Mouse (Mus musculus): ENCODE data around the gene Akap7.
A peak's percentile ranks its signal among the peaks of the same experiment; 100 is the strongest.

The Akap7 gene

DNA sequence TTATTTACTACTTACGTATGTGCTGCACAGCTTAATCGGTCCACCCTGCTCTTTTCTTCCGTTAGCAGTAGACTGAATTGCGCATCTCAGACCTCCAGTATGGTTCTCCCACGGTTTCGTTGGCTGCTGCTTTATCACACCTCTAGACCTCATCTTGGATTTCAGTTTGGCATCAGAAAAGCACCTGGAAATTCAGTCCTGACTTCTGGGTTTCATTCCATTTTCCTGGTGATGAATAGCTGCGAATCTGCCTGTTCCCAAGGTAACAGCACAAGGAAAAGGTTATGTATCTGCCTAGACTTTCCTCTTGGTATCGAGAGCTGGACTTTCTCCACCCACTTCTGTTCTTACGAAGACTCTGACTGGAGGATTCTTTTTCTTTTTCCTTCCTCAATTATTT, at the start of gene Akap7:
Gene Akap7 (minus strand): TSS at position 101 of the 400 bp plus-strand sequence.
- DNase-seq (ENCODE audit: extremely low spot score, low read depth, low spot score): no peak

DNA sequence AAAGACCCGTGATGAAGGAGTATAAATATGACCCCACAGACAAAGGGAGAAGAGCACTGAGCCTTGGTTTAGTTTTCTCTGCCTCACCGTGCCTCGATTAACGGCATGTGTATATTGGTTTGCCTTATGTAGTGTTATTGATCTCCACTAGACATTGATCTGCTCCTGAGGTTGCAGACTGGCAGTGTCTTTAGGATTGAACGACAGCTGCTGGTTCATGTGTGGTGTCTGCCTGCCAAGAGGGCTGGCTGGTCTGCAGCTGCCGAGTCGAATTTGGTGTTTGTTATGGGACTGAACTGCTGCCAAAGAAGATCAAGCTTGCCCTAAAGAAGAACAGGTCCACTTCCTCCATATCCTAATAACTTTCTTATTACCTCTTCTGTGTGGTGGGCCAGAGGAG, 46.7 kb upstream of the Akap7 start:
- DNase-seq (ENCODE audit: extremely low spot score, low read depth, low spot score): no peak

DNA sequence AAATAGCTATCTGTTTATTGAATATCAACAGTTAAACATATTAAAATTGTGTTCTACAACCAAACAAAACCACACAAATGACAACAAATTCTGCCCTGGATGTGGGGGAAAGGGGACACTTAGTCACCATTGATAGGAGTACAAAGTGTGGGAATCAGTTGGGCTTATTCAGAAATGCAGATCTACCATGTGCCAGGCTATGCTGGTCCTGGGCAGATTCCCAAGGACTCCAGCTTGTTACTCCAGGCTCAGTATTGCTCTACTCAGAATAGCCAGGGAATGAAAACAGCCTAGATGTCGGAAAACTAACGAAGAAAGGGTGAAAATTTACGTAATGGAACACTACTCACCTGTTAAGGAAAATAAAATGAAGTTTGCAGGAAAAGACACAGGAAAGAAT, 46.3 kb upstream of the Akap7 start:
- no peak for DNase-seq (ENCODE audit: extremely low spot score, low read depth, low spot score)

DNA sequence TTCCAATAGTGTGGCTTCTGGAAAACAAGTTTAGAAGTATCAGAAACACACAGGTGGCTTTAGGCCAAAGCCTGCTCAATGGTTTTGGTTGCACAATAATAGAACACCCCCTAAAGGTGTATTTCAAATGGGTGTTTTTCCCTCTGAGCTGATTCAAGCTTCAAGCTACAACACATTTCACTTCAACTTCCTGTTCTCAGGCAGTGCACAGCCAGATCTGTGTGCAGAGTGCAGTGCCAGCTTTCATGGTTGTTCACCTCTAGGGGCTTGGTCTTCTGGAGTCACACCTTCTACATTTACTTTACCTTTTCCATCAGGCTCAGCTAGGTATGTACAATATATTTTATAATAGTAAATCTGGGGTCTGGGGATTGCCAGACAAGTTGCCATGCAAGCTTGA, 35.1 kb upstream of the Akap7 start:
- no peak for DNase-seq (ENCODE audit: extremely low spot score, low read depth, low spot score)

DNA sequence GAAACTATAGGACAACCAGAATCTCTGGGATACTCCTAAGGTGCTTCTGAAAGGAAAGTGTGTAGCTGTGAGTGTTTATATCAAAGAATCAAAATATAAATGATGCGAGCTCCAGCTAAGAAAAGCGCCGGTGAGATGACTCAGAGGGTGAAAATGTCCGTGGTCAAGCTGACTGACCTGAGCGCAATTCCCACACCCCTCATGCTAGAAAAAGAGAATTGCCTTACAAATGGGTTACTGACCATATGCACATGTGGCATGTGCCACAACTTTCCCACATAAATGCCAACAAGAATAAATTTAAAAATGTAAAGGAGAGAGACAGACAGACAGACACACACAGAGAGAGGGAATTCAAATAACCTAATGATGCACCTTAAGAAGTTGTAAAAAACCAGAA, 33.0 kb upstream of the Akap7 start:
- no peak for DNase-seq (ENCODE audit: extremely low spot score, low read depth, low spot score)

DNA sequence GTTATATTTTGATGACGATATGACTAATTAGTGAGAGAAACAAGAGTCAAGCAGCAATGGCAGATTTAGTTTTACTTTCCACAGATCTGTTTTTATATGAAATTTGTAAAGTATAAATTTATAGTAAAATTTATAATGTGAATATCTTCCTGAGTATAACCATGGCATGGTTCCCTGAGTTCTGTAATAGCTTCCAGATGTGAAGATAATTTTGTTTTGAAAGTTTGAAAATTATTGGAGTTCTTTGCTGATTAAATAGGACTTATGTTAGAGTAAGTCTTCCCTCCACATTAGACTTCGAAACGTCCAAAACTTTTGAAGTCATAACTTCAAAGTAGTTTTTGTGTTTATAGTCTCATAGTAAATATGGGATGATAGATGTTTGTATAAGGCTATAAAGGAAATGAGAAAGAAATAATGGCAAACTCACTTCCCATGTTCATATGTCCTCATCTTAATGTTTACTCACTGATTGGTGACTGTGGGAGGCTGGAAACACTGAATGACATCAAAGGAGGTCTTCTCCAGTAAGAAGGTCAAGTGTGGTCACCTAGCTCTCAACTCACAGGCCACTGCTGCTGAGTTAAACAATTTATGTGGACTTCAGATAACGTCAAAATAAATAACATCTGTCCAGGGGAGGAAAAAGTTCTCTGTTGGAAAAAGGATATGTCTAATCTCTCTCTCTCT, 25.9 kb upstream of the Akap7 start:
- DNase-seq (ENCODE audit: extremely low spot score, low read depth, low spot score): no peak

DNA sequence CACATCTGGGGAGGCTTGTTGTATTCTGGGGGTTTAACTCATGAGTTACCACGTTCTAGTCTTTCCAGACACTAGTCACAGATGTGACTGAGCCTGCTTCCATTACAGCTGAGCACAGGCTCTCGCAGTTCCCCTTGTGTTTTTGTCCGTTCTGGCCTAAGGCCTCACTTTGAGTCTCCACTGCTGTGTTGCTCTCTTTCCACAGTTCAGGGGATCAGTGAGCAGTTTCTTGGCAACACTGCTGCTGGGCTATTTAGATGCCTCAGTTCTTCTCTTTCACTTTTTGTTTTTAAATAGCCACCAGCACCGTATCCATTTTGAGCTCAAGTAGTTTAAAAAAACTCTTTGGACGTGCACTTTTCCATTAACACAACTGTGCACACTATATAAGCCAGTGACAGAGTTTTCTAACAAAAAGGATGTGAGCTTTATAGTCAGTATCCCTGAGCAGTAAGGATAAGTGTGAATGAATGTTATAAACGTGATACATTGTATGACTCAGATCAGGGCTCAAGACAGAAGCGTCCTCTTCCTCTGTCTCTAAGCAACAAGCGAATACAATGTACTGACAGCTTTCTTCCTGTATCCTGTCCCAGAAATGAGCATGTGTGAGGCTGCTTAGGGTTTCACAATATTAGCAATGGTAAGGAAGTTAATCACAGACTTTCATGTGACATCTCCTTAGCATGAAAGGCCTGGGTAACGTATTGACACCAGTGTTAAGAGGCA, 23.8 kb upstream of the Akap7 start:
- DNase-seq (ENCODE audit: extremely low spot score, low read depth, low spot score): no peak

DNA sequence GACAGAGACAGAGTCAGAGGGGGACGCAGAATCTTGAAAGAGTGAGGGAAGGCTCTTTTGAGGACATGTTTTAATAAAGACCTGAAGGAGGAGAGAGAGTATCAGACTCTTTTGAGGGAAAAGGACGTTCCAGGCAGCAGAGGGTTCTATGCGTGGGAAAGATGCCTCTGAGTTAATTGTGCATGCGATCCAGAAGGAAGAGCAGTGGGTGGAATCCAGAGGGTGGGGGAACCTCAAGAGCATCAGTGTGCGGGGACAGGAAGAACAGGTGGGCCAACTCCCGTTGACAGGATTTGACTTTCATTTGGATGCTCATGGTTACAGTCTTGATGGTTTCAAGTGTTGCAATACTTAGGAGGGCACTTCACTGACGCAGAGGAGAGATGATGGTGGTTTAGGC, 22.4 kb upstream of the Akap7 start:
- no peak for DNase-seq (ENCODE audit: extremely low spot score, low read depth, low spot score)

DNA sequence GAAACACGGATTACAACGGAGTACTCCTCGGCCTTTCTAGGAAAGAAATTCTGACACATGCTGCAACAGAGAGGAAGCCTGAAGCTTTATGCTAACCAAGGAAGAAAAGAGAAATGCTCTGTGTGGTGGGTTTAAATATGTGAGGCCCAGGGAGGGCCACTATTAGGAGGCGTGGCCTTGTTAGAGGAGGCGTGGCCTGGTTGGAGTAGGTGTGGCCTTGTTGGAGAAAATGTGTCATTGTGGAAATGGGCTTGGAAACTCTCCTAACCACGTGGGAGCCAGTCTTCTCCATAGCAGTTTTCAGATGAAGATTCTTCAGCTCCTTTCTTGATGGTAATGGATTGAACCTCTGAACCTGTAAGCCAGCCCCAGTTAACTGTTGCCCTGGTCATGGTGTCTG, 19.8 kb upstream of the Akap7 start:
- no peak for DNase-seq (ENCODE audit: extremely low spot score, low read depth, low spot score)

DNA sequence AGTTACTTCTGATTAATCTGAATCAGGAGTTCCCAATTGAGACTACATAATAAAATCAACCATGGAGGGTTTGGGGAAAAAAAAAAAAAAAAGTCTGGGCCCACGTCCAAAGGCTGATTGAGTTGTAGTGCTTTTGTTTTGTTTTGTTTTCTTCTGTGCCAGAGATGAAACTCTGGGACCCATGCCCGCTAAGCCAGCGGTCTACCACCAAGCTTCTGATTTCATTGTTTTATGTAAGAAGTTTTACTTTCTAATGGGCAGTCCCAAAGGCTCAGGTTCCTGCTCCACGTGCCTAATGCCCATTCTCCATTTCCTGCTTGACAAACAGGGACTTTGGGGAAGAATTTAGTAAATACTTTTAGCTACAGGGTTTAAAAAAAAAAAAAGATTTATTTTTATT, 18.0 kb upstream of the Akap7 start:
- no peak for DNase-seq (ENCODE audit: extremely low spot score, low read depth, low spot score)

DNA sequence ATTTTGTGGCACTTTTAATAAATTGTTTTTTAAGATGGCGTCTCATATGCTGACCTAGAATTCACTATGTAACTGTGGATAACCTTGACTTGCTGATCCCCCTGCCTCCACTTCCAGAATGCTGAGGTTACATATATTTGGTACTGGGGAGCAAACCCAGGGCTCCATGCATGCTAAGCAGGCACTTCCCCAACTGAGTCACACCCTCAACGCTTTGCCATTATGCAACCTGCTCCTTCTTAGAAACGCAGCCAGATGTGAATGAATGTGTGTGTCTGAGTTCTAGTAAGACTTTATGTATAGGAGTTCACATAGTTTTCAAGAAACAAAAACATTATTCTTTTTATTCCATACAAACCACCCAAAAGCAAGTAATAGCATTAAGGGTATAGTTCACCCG, 13.5 kb upstream of the Akap7 start:
- DNase-seq (ENCODE audit: extremely low spot score, low read depth, low spot score): no peak

DNA sequence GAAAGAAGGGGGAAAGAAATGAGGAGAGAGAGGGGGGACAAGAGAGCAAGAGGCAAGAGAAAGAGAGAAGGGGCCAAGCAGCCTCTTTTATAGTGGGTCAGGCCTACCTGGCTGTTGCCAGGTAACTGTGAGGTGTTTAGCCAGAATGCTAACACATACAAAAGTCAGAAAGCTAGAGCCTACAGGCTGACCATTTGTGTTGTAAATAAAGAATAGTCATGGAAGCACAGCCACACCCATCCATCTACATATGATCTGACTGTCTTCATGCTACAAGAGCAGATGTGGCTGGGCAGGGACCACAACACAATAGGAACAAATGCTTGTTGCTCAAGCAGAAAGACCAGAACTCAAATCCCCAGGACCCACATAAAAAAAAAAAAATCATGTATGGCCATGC, 11.9 kb upstream of the Akap7 start:
- no peak for DNase-seq (ENCODE audit: extremely low spot score, low read depth, low spot score)

DNA sequence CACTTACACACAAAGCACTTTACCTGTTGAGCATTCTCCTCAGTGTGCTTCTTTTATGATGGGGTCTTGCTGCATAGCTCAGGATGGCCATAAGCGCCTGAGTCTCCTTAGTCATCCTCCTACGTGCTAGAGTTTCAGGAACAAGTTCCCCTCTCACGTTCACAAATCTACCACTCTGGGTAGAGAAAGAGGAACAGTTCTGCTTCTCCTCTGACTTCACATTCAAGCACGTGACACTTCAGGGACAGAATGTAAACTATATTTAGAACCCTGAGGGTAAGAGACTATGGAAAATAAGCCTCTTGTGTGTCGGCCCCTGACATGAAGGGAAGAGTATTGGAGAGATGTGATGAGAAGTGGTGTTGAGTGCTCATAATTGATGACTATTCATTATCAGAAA, 10.7 kb upstream of the Akap7 start:
- DNase-seq (ENCODE audit: extremely low spot score, low read depth, low spot score): no peak

DNA sequence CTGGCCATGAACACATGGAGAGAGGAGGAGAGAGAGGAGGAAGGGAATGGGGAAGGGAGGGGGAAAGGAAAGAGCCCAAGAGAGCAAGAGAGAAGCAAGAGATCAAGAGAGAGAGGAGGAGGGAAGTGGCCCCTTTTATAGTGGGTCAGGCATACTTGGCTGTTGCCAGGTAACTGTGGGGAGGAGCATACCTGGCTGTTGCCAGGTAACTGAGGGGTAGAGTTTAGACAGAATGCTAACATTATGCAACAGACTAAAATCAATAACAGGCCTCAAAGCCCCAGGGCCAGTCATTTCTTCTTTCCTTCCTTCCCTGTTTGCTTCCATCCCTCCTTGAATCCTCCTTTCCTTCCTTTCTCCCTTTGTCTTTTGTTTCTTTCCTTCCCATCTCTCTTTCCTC, 10.0 kb upstream of the Akap7 start:
- DNase-seq (ENCODE audit: extremely low spot score, low read depth, low spot score): no peak

DNA sequence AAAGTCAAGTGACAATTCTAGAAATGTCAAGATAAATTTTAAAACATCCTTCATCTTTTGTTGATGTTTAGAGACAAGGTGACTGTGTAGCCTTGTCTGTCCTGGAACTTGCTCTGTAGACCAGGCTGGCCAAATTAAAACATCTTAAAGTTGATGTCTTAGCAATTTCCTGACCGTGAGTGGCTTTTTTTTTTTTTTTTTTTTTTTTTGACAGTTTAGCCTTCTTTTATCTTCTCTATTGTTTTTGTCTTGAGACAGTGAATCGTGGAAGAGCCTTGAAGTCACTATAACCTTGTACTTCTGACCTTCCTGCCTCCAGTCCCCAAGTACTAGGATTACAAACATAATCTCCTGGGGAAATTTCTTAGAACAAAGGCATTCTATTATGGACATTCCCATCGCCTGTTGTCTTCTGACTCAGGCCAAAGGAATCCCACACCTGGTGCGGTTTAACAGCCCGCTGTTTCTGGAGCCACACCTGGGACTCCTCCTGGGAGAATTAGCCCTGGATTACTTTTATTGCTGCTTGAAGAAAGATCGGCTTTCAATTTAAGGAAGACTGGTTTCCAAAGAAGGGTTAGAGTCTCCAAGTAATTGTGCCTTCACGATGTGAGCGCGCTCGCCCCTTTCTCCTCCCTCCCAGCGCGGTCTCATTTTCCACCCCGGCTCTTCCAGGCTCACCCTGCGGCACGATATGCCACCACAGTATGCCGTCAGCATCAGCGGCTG, 6.3 kb upstream of the Akap7 start:
- peak; percentile 79 for DNase-seq (ENCODE audit: extremely low spot score, low read depth, low spot score)

DNA sequence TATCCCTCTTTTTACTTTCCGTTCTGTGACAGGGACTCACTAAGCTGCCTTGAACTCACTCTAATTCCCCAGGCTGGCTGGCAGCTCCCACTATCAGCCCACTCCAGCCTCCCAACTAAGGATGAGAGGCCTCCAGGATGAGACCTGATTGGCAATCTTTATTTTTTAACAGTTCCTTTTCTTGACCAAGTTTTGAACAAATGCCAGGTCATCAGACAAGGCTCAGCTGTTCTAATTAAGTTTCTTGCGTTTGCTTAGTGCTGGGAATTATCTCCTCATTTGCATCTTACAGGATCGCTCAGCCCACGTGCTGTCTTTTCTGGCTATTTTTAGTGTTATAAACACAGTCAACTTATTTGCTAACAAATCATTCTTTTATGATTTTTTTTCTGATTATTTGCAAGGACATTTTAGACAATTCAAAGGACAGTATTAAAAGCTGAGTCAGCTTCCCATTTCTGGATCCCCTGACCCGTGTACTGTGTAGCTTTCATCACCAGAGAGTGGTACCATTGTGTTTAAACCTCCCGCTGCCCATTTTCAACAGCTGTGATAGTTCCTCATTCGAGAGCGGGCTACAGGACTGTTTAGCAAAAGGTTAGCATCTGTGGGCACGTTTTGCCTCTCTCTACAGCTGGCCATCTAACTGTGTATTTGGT, 4.0 kb upstream of the Akap7 start:
- no peak for DNase-seq (ENCODE audit: extremely low spot score, low read depth, low spot score)

DNA sequence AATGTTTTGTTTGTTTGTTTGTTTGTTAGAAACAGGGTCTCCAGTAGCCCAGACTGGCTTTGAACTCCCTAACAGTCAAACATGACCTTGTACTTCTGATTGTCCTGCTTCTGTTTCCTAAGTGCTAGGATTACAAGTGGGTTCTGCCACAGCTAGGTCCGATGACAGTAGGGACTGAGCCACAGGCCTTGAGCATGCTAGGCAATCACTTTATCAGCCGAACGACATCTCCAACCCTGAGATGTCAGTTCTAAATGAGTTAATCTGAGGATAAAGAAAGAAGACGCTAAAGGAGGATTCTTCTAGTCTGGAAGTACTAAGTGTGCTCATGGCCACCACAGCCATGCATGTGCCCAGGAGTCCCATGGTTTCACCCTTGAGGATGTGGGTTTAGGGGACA, 3.1 kb upstream of the Akap7 start:
- no peak for DNase-seq (ENCODE audit: extremely low spot score, low read depth, low spot score)

DNA sequence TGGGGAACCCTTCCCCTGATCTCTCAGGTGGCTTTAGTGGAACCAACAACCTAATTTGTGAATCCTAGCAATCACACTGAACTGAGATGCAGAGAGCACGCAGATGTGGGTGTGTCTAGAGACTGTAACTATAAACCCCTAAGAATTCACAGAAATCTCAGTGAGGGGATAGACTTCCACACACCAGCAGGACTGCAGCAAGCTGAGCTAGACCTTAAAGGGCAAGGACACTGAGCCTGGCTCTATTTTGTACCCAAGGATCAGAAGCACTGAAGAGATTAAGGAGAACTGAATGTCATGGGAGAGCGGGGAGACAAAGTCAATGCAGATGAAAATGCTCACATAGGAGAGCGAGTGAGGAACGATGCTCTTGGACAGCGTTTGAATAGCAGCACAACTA, 2.3 kb upstream of the Akap7 start:
- DNase-seq (ENCODE audit: extremely low spot score, low read depth, low spot score): no peak

DNA sequence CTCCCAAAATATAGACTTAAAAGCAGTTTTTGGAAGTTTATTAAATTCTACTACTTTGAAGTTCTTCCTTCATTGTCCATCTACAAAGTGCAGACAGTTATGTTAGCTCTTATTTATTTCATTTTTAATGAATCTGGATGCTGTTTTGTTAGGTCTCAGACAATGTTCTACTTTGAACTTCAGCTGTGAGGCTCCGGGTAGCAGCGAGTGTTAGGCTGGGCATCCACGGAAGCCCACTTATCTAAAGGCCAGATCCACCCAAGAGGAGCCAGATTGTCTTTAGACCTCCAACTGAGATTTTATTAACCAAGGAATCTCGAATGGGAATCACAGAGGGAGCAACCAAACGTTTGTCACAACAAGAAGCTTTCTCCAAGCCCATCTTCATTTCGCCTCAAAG, 2.5 kb downstream of the Akap7 start:
- DNase-seq (ENCODE audit: extremely low spot score, low read depth, low spot score): no peak

DNA sequence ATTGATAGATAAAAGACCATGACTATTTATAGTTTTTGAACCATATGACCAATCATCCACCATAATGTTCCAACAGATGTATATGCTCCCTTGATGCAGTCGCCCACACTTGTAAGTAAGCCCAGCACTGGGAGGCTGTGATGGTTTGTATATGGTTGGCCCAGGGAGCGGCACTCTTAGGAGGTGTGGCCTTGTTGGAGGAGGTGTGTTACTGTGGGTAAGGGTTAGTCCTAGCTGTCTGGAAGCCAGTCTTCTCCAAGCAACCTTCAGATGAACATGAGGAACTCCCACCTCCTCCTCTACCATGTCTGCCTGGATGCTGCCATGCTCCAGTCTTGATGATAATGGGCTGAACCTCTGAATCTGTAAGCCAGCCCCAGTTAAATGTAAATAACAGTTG, 3.1 kb downstream of the Akap7 start:
- DNase-seq (ENCODE audit: extremely low spot score, low read depth, low spot score): no peak

DNA sequence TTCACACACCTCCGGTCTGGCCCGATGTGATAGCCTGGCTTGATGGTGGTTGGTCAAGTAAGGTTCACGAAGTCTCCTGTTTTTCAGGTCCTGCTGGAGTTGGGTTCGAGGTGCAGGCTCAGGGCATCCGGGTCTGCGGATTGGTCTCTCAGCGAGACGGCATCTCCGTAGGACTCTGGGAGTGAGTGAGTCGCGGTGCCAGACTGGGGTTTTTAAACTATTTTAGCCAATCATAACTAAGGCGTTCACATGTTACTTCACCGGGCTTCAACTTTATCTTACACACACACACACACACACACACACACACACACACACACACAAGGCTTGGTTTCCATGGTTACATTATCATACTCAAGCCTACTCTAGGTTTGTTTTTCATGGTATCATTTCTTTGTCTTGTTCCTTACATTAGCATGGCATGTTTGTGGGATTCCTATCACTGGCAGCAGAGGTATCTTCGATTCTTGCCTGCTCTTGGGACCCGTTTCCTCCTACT, 8.6 kb downstream of the Akap7 start:
- no peak for DNase-seq (ENCODE audit: extremely low spot score, low read depth, low spot score)

DNA sequence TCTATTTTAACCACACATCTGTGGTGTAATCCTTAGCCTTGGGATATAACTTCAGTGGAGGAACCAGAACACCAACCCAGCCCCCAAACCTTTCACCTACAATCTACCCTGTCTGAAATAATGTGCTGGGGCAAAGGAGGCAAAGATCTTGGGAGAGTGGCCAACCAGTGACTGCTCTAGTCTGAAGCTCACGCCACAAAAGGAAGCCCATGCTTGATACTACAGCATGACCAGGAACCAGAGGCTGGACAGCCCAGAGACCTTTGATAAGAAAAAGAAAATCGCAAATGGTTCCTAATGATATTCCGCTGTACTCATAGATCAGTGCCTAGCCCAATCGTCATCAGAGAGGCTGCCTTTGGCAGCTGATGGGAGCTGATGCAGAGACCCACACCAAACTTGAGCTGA, 9.4 kb downstream of the Akap7 start:
- DNase-seq (ENCODE audit: extremely low spot score, low read depth, low spot score): no peak

Data from hindlimb bud, embryonic 11.5 days (tissue).